Mouse (Mus musculus): ENCODE results near the gene Olfr592. TPM values are rescaled to one million over a fixed set of nuclear protein-coding genes. Genes with fewer than 3 reads are reported as not detected.

Gene Olfr592
- polyA plus RNA-seq, 2 experiments, result not detected

DNA sequence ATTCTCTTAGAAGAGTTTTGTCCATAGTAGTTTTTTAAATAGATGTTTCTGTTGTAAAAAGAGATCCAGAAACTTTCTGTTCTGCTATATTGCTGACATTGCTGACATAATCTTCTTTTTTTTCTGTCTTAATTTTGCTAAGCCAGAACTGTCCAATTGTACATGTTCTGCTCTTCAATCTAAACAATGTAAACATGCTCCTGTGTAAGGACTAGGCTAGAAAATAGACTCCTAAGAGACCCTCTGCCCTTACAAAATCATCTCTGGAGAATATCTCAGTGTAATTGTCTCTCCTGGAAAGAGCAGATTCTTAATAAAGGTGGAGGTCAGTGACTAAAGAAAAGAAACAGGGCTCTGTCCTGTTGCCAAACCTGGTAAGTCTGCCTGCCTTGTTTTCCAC is 32.1 kb downstream of the Olfr592 start, which contains the start of gene Olfr594:
Gene Olfr594 (plus strand): TSS at position 301 of the 400 bp plus-strand sequence.
- no peak for TF ChIP-seq POLR2A (IDR thresholded peaks at IDR 0.05; ENCODE audit: borderline replicate concordance, extremely low read depth, insufficient read depth, insufficient read length)
- no peak for ATAC-seq (ENCODE audit: low FRiP score, low read depth)

More for the DNA sequence above, 32.1 kb downstream of the Olfr592 start, which contains the start of gene Olfr594:
- Histone ChIP-seq H3K9ac (ENCODE audit: low read depth, low read length, severe bottlenecking) (no peak within 1 kb of the TSS), H3K9me3 (ENCODE audit: control insufficient read depth, low read length) (no peaks in the 10 kb centered on the region), H3K4me2 (replicated peaks; ENCODE audit: low read depth, low read length, severe bottlenecking) (no peak within 1 kb of the TSS), H3K27ac (replicated peaks; ENCODE audit: low read depth, low read length) (no peak within 1 kb of the TSS), H3K27me3 (ENCODE audit: control insufficient read depth, insufficient read depth, low read length) (no peaks in the 10 kb centered on the region), H3K4me1 (ENCODE audit: control insufficient read depth, insufficient read depth, low read length) (no peaks in the 10 kb centered on the region), H3K36me3 (ENCODE audit: control insufficient read depth, insufficient read depth, low read length) (no peaks in the 10 kb centered on the region), H3K4me3 (replicated peaks; ENCODE audit: low read length) (no peak within 1 kb of the TSS)
- DNase-seq (ENCODE audit: low spot score), result no peak

Other genes starting within 250 kb of the Olfr592 start
- not detected in 2 replicates for gene Olfr573-ps1, start 242.2 kb upstream of the Olfr592 start, polyA plus RNA-seq (2012; rRNA removed)
- gene Olfr573-ps1, start 242.2 kb upstream of the Olfr592 start, polyA plus RNA-seq (2014; fragmentation: Nextera tagmentation; extraction: Ambion mirVana), result not detected in 2 replicates
- not detected in 2 replicates for gene Olfr574, start 236.3 kb upstream of the Olfr592 start, polyA plus RNA-seq (2012; rRNA removed)
- not detected in 2 replicates for gene Olfr574, start 236.3 kb upstream of the Olfr592 start, polyA plus RNA-seq (2014; fragmentation: Nextera tagmentation; extraction: Ambion mirVana)
- not detected in 2 replicates for gene Olfr575, start 226.0 kb upstream of the Olfr592 start, polyA plus RNA-seq (2012; rRNA removed)
- not detected in 2 replicates for gene Olfr575, start 226.0 kb upstream of the Olfr592 start, polyA plus RNA-seq (2014; fragmentation: Nextera tagmentation; extraction: Ambion mirVana)
- not detected in 2 replicates for gene Olfr576, start 222.1 kb upstream of the Olfr592 start, polyA plus RNA-seq (2012; rRNA removed)
- not detected in 2 replicates for gene Olfr576, start 222.1 kb upstream of the Olfr592 start, polyA plus RNA-seq (2014; fragmentation: Nextera tagmentation; extraction: Ambion mirVana)
- not detected in 2 replicates for gene Olfr577, start 208.9 kb upstream of the Olfr592 start, polyA plus RNA-seq (2012; rRNA removed)
- not detected in 2 replicates for gene Olfr577, start 208.9 kb upstream of the Olfr592 start, polyA plus RNA-seq (2014; fragmentation: Nextera tagmentation; extraction: Ambion mirVana)
- not detected in 2 replicates for gene Olfr578, start 195.5 kb upstream of the Olfr592 start, polyA plus RNA-seq (2012; rRNA removed)
- gene Olfr578, start 195.5 kb upstream of the Olfr592 start, polyA plus RNA-seq (2014; fragmentation: Nextera tagmentation; extraction: Ambion mirVana), result not detected in 2 replicates
- gene Olfr582, start 146.8 kb upstream of the Olfr592 start, polyA plus RNA-seq (2012; rRNA removed), result not detected in 2 replicates
- not detected in 2 replicates for gene Olfr582, start 146.8 kb upstream of the Olfr592 start, polyA plus RNA-seq (2014; fragmentation: Nextera tagmentation; extraction: Ambion mirVana)
- gene Olfr583, start 133.5 kb upstream of the Olfr592 start, polyA plus RNA-seq (2012; rRNA removed), result not detected in 2 replicates
- not detected in 2 replicates for gene Olfr583, start 133.5 kb upstream of the Olfr592 start, polyA plus RNA-seq (2014; fragmentation: Nextera tagmentation; extraction: Ambion mirVana)
- gene Olfr584, start 102.9 kb upstream of the Olfr592 start, polyA plus RNA-seq (2012; rRNA removed), result not detected in 2 replicates
- not detected in 2 replicates for gene Olfr584, start 102.9 kb upstream of the Olfr592 start, polyA plus RNA-seq (2014; fragmentation: Nextera tagmentation; extraction: Ambion mirVana)
- gene Olfr585, start 87.1 kb upstream of the Olfr592 start, polyA plus RNA-seq (2012; rRNA removed), result not detected in 2 replicates
- gene Olfr585, start 87.1 kb upstream of the Olfr592 start, polyA plus RNA-seq (2014; fragmentation: Nextera tagmentation; extraction: Ambion mirVana), result not detected in 2 replicates
- not detected in 2 replicates for gene Olfr586, start 59.2 kb upstream of the Olfr592 start, polyA plus RNA-seq (2012; rRNA removed)
- not detected in 2 replicates for gene Olfr586, start 59.2 kb upstream of the Olfr592 start, polyA plus RNA-seq (2014; fragmentation: Nextera tagmentation; extraction: Ambion mirVana)
- gene Olfr588-ps1, start 43.9 kb upstream of the Olfr592 start, polyA plus RNA-seq (2012; rRNA removed), result not detected in 2 replicates
- not detected in 2 replicates for gene Olfr588-ps1, start 43.9 kb upstream of the Olfr592 start, polyA plus RNA-seq (2014; fragmentation: Nextera tagmentation; extraction: Ambion mirVana)
- gene Olfr589, start 28.4 kb upstream of the Olfr592 start, polyA plus RNA-seq (2012; rRNA removed), result not detected in 2 replicates
- gene Olfr589, start 28.4 kb upstream of the Olfr592 start, polyA plus RNA-seq (2014; fragmentation: Nextera tagmentation; extraction: Ambion mirVana), result not detected in 2 replicates
- gene Olfr591, start 6.5 kb upstream of the Olfr592 start, polyA plus RNA-seq (2012; rRNA removed), result not detected in 2 replicates
- not detected in 2 replicates for gene Olfr591, start 6.5 kb upstream of the Olfr592 start, polyA plus RNA-seq (2014; fragmentation: Nextera tagmentation; extraction: Ambion mirVana)
- not detected in 2 replicates for gene Olfr593, start 27.1 kb downstream of the Olfr592 start, polyA plus RNA-seq (2012; rRNA removed)
- not detected in 2 replicates for gene Olfr593, start 27.1 kb downstream of the Olfr592 start, polyA plus RNA-seq (2014; fragmentation: Nextera tagmentation; extraction: Ambion mirVana)
- not detected in 2 replicates for gene Olfr594, start 32.2 kb downstream of the Olfr592 start, polyA plus RNA-seq (2012; rRNA removed)
- gene Olfr594, start 32.2 kb downstream of the Olfr592 start, polyA plus RNA-seq (2014; fragmentation: Nextera tagmentation; extraction: Ambion mirVana), result not detected in 2 replicates
- gene Usp17ld, start 67.7 kb downstream of the Olfr592 start, polyA plus RNA-seq (2012; rRNA removed), result not detected in 2 replicates
- gene Usp17ld, start 67.7 kb downstream of the Olfr592 start, polyA plus RNA-seq (2014; fragmentation: Nextera tagmentation; extraction: Ambion mirVana), result not detected in 2 replicates
- gene Olfr596, start 120.8 kb downstream of the Olfr592 start, polyA plus RNA-seq (2012; rRNA removed), result not detected in 2 replicates
- not detected in 2 replicates for gene Olfr596, start 120.8 kb downstream of the Olfr592 start, polyA plus RNA-seq (2014; fragmentation: Nextera tagmentation; extraction: Ambion mirVana)
- not detected in 2 replicates for gene Olfr597, start 131.5 kb downstream of the Olfr592 start, polyA plus RNA-seq (2012; rRNA removed)
- not detected in 2 replicates for gene Olfr597, start 131.5 kb downstream of the Olfr592 start, polyA plus RNA-seq (2014; fragmentation: Nextera tagmentation; extraction: Ambion mirVana)
- gene Olfr598, start 138.8 kb downstream of the Olfr592 start, polyA plus RNA-seq (2012; rRNA removed), result not detected in 2 replicates
- gene Olfr598, start 138.8 kb downstream of the Olfr592 start, polyA plus RNA-seq (2014; fragmentation: Nextera tagmentation; extraction: Ambion mirVana), result not detected in 2 replicates
- not detected in 2 replicates for gene Olfr599, start 151.1 kb downstream of the Olfr592 start, polyA plus RNA-seq (2012; rRNA removed)
- not detected in 2 replicates for gene Olfr599, start 151.1 kb downstream of the Olfr592 start, polyA plus RNA-seq (2014; fragmentation: Nextera tagmentation; extraction: Ambion mirVana)
- not detected in 2 replicates for gene Olfr600, start 164.9 kb downstream of the Olfr592 start, polyA plus RNA-seq (2012; rRNA removed)
- not detected in 2 replicates for gene Olfr600, start 164.9 kb downstream of the Olfr592 start, polyA plus RNA-seq (2014; fragmentation: Nextera tagmentation; extraction: Ambion mirVana)
- not detected in 2 replicates for gene Olfr601, start 177.9 kb downstream of the Olfr592 start, polyA plus RNA-seq (2012; rRNA removed)
- not detected in 2 replicates for gene Olfr601, start 177.9 kb downstream of the Olfr592 start, polyA plus RNA-seq (2014; fragmentation: Nextera tagmentation; extraction: Ambion mirVana)
- gene Olfr603, start 201.4 kb downstream of the Olfr592 start, polyA plus RNA-seq (2012; rRNA removed), result not detected in 2 replicates
- gene Olfr603, start 201.4 kb downstream of the Olfr592 start, polyA plus RNA-seq (2014; fragmentation: Nextera tagmentation; extraction: Ambion mirVana), result not detected in 2 replicates
- not detected in 2 replicates for gene Usp17lc, start 230.3 kb downstream of the Olfr592 start, polyA plus RNA-seq (2012; rRNA removed)
- gene Usp17lc, start 230.3 kb downstream of the Olfr592 start, polyA plus RNA-seq (2014; fragmentation: Nextera tagmentation; extraction: Ambion mirVana), result not detected in 2 replicates